12 mouse cellular contexts compared by ENCODE assay signal in the genomic region with DNA sequence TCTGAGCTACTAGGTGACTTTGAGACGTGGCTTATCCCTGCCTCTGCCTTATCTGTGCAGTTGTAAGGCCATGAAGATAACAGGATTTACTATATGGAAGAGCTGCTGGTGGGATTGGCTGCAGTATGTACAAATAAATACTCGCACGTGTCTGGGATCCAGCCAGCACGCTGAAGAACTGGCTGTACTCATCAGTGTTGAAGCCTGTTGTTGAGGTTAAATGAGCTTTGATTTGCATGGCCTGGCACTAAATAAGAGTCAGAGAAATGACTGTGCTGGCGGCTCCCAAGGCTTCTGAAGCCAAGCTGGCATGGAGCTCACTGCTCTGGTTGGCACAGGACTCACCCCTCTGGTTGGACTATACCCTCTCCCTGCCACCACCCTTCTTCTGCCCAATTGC. TPM values are rescaled to one million over a fixed set of nuclear protein-coding genes. Genes with fewer than 3 reads are reported as not detected.
DNase-seq lines count a peak whose midpoint lies in the region; ATAC-seq and TF ChIP-seq lines count a peak whose summit lies in the region.
"Had no signal": no experiment of that assay in that cellular context is flagged by ENCODE, and none has a peak within 500 bp of the region (broad histone marks: within the 10 kb centered on the region; RNA-seq: fewer than 3 reads in every experiment).

No protein-coding gene starts in this region.

- H3K4me2 ChIP-seq in forebrain, postnatal 0 days (ENCODE audit: low read depth) = no peak overlapping the region
- H3K4me2 ChIP-seq in forebrain, embryonic 12.5 days = no peak overlapping the region
- no peak overlapping the region for H3K4me2 ChIP-seq in hindbrain, embryonic 11.5 days (replicated peaks; ENCODE audit: low read depth, low read length)
- H3K4me2 ChIP-seq: limb, embryonic 12.5 days had no signal

- 49% methylated on average over 5 of the region's 5 CpGs for WGBS in forebrain, postnatal 0 days
- 84% methylated on average over 5 of the region's 5 CpGs for WGBS in forebrain, embryonic 12.5 days
- 80% methylated on average over 5 of the region's 5 CpGs for WGBS in hindbrain, embryonic 11.5 days

- H3K9me3 ChIP-seq in forebrain, postnatal 0 days (ENCODE audit: low read length) = no peaks in the 10 kb centered on the region
- H3K9me3 ChIP-seq in forebrain, embryonic 12.5 days = no peaks in the 10 kb centered on the region
- no peaks in the 10 kb centered on the region for H3K9me3 ChIP-seq in hindbrain, embryonic 11.5 days (ENCODE audit: control insufficient read depth, low read length)
- H3K9me3 ChIP-seq: limb, embryonic 12.5 days had no signal

- no peak for TF ChIP-seq CTCF in forebrain, postnatal 0 days (IDR thresholded peaks at IDR 0.05; ENCODE audit: low read depth)

- no peak overlapping the region for H3K27ac ChIP-seq in forebrain, postnatal 0 days (ENCODE audit: low read depth, low read length)
- H3K27ac ChIP-seq in forebrain, embryonic 12.5 days = no peak overlapping the region
- H3K27ac ChIP-seq in hindbrain, embryonic 11.5 days (ENCODE audit: low read depth, low read length) = no peak overlapping the region
- H3K27ac ChIP-seq: limb, embryonic 12.5 days had no signal

- H3K4me1 ChIP-seq in forebrain, postnatal 0 days (ENCODE audit: insufficient read depth) = no peaks in the 10 kb centered on the region
- peaks cover 7% of the 10 kb centered on the region; the same call in 1 of the 2 replicates for H3K4me1 ChIP-seq in forebrain, embryonic 12.5 days
- no peaks in the 10 kb centered on the region for H3K4me1 ChIP-seq in hindbrain, embryonic 11.5 days (replicated peaks; ENCODE audit: control insufficient read depth, insufficient read depth, low read length)
- H3K4me1 ChIP-seq: limb, embryonic 12.5 days had no signal

- ATAC-seq in forebrain, postnatal 0 days = peak; percentile 58
- no peak for ATAC-seq in forebrain, embryonic 12.5 days (ENCODE audit: low FRiP score)
- ATAC-seq in hindbrain, embryonic 11.5 days (ENCODE audit: low FRiP score) = no peak

- H3K4me3 ChIP-seq in forebrain, postnatal 0 days (ENCODE audit: low read depth, low read length) = no peak overlapping the region
- H3K4me3 ChIP-seq in forebrain, embryonic 12.5 days (replicated peaks) = no peak overlapping the region
- no peak overlapping the region for H3K4me3 ChIP-seq in hindbrain, embryonic 11.5 days (ENCODE audit: low read depth, low read length)
- H3K4me3 ChIP-seq: limb, embryonic 12.5 days had no signal

- H3K27me3 ChIP-seq in forebrain, postnatal 0 days (ENCODE audit: insufficient read depth, low read length) = no peaks in the 10 kb centered on the region
- no peaks in the 10 kb centered on the region for H3K27me3 ChIP-seq in forebrain, embryonic 12.5 days
- H3K27me3 ChIP-seq in hindbrain, embryonic 11.5 days (ENCODE audit: control insufficient read depth, insufficient read depth, low read length) = no peaks in the 10 kb centered on the region

- no peaks in the 10 kb centered on the region for H3K36me3 ChIP-seq in forebrain, postnatal 0 days (ENCODE audit: insufficient read depth)
- H3K36me3 ChIP-seq in forebrain, embryonic 12.5 days (replicated peaks) = no peaks in the 10 kb centered on the region
- no peaks in the 10 kb centered on the region for H3K36me3 ChIP-seq in hindbrain, embryonic 11.5 days (ENCODE audit: control insufficient read depth, insufficient read depth, low read length)
- H3K36me3 ChIP-seq: limb, embryonic 12.5 days had no signal

- H3K9ac ChIP-seq in forebrain, postnatal 0 days = no peak overlapping the region
- no peak overlapping the region for H3K9ac ChIP-seq in forebrain, embryonic 12.5 days
- H3K9ac ChIP-seq in hindbrain, embryonic 11.5 days (ENCODE audit: low read depth, low read length) = no peak overlapping the region
- H3K9ac ChIP-seq: limb, embryonic 12.5 days had no signal

- DNase-seq in forebrain, postnatal 0 days = peak; percentile 30
- DNase-seq in layer of hippocampus, adult 9-11 months = peak; percentile 13
- DNase-seq in layer of hippocampus, postnatal 36 days = no peak
- peak; percentile 68 for DNase-seq in adrenal gland, postnatal 10 days
- peak; percentile 44 for DNase-seq in ovary, postnatal 36 days (ENCODE audit: low spot score)
- no peak for DNase-seq in spleen, postnatal 10 days (ENCODE audit: low spot score in 2 of 2)
- no peak for DNase-seq in hindbrain, embryonic 11.5 days (ENCODE audit: low spot score)

RNA-seq across cellular contexts. Expression of gene Cyp2g1, which starts 25.5 kb away (rescaled TPM):
- 0.15 TPM in 1 of 2 replicates, not detected in the other for total RNA-seq in forebrain, postnatal 0 days (2014; rRNA removed)
- polyA plus RNA-seq in forebrain, postnatal 0 days (2015; fragmentation: Nextera tagmentation; extraction: Ambion mirVana) = 0.24 TPM in 1 of 2 replicates, not detected in the other
- polyA plus RNA-seq in forebrain, embryonic 12.5 days (2016; fragmentation: Nextera tagmentation; extraction: Ambion mirVana) = 0.10 and 0.27 TPM in 2 replicates
- not detected for total RNA-seq in layer of hippocampus, postnatal 36 days (2021)
- total RNA-seq in adrenal gland, postnatal 10 days (2021) = 1 to 10 TPM; 1.8 to 2.9 TPM
- not detected in 2 replicates for polyA plus RNA-seq in hindbrain, embryonic 11.5 days (2014; fragmentation: Nextera tagmentation; extraction: Ambion mirVana)
- total RNA-seq: gastrocnemius, adult 8-10 months; neutrophil, adult 5-6 weeks had no signal
- polyA plus RNA-seq: limb, embryonic 12.5 days; testis, adult 2 months had no signal

RNA-seq across cellular contexts. Expression of gene Cyp2b19, which starts 26.2 kb away (rescaled TPM):
- not detected in 2 replicates for total RNA-seq in forebrain, postnatal 0 days (2014; rRNA removed)
- polyA plus RNA-seq in forebrain, postnatal 0 days (2015; fragmentation: Nextera tagmentation; extraction: Ambion mirVana) = 0.23 and 0.34 TPM in 2 replicates
- 0.06 and 0.09 TPM in 2 replicates for polyA plus RNA-seq in forebrain, embryonic 12.5 days (2016; fragmentation: Nextera tagmentation; extraction: Ambion mirVana)
- not detected for total RNA-seq in layer of hippocampus, postnatal 36 days (2021)
- not detected for total RNA-seq in adrenal gland, postnatal 10 days (2021)
- 0.08 and 0.09 TPM in 2 replicates for polyA plus RNA-seq in hindbrain, embryonic 11.5 days (2014; fragmentation: Nextera tagmentation; extraction: Ambion mirVana)
- total RNA-seq: gastrocnemius, adult 8-10 months; neutrophil, adult 5-6 weeks had no signal
- polyA plus RNA-seq: limb, embryonic 12.5 days had no signal

RNA-seq across cellular contexts. Expression of gene Cyp2a5, which starts 51.9 kb away (rescaled TPM):
- total RNA-seq in forebrain, postnatal 0 days (2014; rRNA removed) = 1.4 and 4.1 TPM in 2 replicates
- polyA plus RNA-seq in forebrain, postnatal 0 days (2015; fragmentation: Nextera tagmentation; extraction: Ambion mirVana) = 0.34 and 0.89 TPM in 2 replicates
- polyA plus RNA-seq in forebrain, embryonic 12.5 days (2016; fragmentation: Nextera tagmentation; extraction: Ambion mirVana) = not detected in 2 replicates
- not detected for total RNA-seq in layer of hippocampus, postnatal 36 days (2021)
- 1 to 10 TPM; 2.0 to 6.2 TPM for total RNA-seq in adrenal gland, postnatal 10 days (2021)
- polyA plus RNA-seq in hindbrain, embryonic 11.5 days (2014; fragmentation: Nextera tagmentation; extraction: Ambion mirVana) = 0.27 and 0.60 TPM in 2 replicates
- total RNA-seq: neutrophil, adult 5-6 weeks had no signal
- polyA plus RNA-seq: limb, embryonic 12.5 days had no signal

Comparison
In these comparisons a context has a peak if more than half of its experiments do, and no peak if none do; other contexts are left out.
1. DNase-seq: peak in forebrain, postnatal 0 days (single experiment), layer of hippocampus, adult 9-11 months (single experiment), adrenal gland, postnatal 10 days (single experiment) and ovary, postnatal 36 days (single experiment); none in layer of hippocampus, postnatal 36 days (0 of 2), spleen, postnatal 10 days (0 of 2) and hindbrain, embryonic 11.5 days (single experiment).